Mouse (Mus musculus): ENCODE data around the gene Afmid. TPM values are rescaled to one million over a fixed set of nuclear protein-coding genes. Genes with fewer than 3 reads are reported as not detected.

Gene Afmid
- polyA plus RNA-seq, 1 experiment from 2014 or later: 3.3 TPM

DNA sequence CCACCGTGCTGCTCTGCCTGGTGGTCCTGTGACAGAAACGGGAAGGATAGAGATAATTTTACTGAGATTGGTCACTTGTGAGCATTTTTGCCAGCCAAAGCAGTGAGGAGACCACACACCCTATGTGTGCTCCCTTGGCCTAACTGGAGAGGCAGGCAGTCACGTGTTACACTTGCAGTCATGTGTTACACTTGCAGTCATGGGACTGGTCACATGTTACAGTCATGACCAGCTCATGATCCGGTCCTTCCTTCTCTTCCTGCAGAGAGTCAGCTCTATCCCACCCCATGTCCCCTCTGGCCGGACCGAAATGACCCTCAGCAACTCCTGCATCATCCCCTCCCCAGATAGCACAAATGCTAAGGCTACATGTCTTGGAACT is 55.2 kb downstream of the Afmid start:
- no peak overlapping the region for H3K27ac ChIP-seq (replicated peaks; ENCODE audit: low read depth, low read length)
- no peak overlapping the region for H3K9ac ChIP-seq (replicated peaks; ENCODE audit: low read length)
- H3K4me1 ChIP-seq (ENCODE audit: control insufficient read depth, insufficient read depth, low read length): peaks cover 8% of the 10 kb centered on the region; the same call in 1 of the 2 replicates
- H3K9me3 ChIP-seq (replicated peaks; ENCODE audit: control insufficient read depth, low read length): no peaks in the 10 kb centered on the region
- H3K36me3 ChIP-seq (replicated peaks; ENCODE audit: control insufficient read depth, insufficient read depth, low read depth, low read length): no peaks in the 10 kb centered on the region
- no peaks in the 10 kb centered on the region; the same call in 1 of the 2 replicates for H3K27me3 ChIP-seq (ENCODE audit: control insufficient read depth, insufficient read depth, low read length)
- WGBS: 82% methylated on average over 6 of the region's 6 CpGs
- H3K4me2 ChIP-seq (ENCODE audit: low read depth, low read length): no peak overlapping the region
- no peak for DNase-seq (ENCODE audit: low spot score)
- H3K4me3 ChIP-seq (ENCODE audit: low read depth, low read length): no peak overlapping the region
- ATAC-seq (replicated peaks; ENCODE audit: insufficient number of reproducible peaks, low FRiP score, low TSS enrichment, low read depth): no peak

DNA sequence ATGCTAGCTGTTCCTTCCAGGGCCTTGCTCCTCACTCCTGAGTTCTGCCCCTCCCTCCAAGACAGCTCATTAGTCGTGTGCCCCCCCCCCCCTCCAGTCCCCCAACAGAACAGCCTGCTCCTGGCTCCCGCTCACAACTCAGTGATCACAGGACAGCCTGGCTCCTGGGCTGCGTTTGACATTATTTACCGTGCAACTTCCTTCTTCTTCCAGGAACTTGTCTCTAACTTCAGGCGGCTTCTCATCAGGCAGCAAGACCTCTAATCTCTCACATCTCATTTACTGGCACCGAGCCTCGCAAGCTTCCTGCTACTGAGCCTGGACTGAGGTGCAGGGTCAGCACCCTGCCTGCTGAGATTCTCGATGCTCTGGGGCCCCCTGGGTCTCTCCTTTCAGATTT is 56.1 kb downstream of the Afmid start:
- H3K27me3 ChIP-seq (ENCODE audit: control insufficient read depth, insufficient read depth, low read length): no peaks in the 10 kb centered on the region; the same call in 1 of the 2 replicates
- no peak for DNase-seq (ENCODE audit: low spot score)
- H3K4me1 ChIP-seq (ENCODE audit: control insufficient read depth, insufficient read depth, low read length): peaks cover 8% of the 10 kb centered on the region; the same call in 1 of the 2 replicates
- no peaks in the 10 kb centered on the region for H3K9me3 ChIP-seq (replicated peaks; ENCODE audit: control insufficient read depth, low read length)
- H3K4me3 ChIP-seq (ENCODE audit: low read depth, low read length): no peak overlapping the region
- ATAC-seq (replicated peaks; ENCODE audit: insufficient number of reproducible peaks, low FRiP score, low TSS enrichment, low read depth): no peak
- no peak overlapping the region for H3K9ac ChIP-seq (replicated peaks; ENCODE audit: low read length)
- H3K27ac ChIP-seq (replicated peaks; ENCODE audit: low read depth, low read length): no peak overlapping the region
- H3K4me2 ChIP-seq (ENCODE audit: low read depth, low read length): no peak overlapping the region
- WGBS: 7% methylated on average over 8 of the region's 8 CpGs
- H3K36me3 ChIP-seq (replicated peaks; ENCODE audit: control insufficient read depth, insufficient read depth, low read depth, low read length): no peaks in the 10 kb centered on the region

GRCm38 (mm10) chr11:117882208-117882607 is 56.5 kb downstream of the Afmid start:
- no peak overlapping the region for H3K27ac ChIP-seq (replicated peaks; ENCODE audit: low read depth, low read length)
- H3K4me1 ChIP-seq (ENCODE audit: control insufficient read depth, insufficient read depth, low read length): peaks cover 8% of the 10 kb centered on the region; the same call in 1 of the 2 replicates
- WGBS: 74% methylated on average over 1 of the region's 1 CpGs
- no peaks in the 10 kb centered on the region for H3K36me3 ChIP-seq (replicated peaks; ENCODE audit: control insufficient read depth, insufficient read depth, low read depth, low read length)
- H3K9ac ChIP-seq (replicated peaks; ENCODE audit: low read length): no peak overlapping the region
- no peak overlapping the region for H3K4me3 ChIP-seq (ENCODE audit: low read depth, low read length)
- no peaks in the 10 kb centered on the region; the same call in 1 of the 2 replicates for H3K27me3 ChIP-seq (ENCODE audit: control insufficient read depth, insufficient read depth, low read length)
- H3K9me3 ChIP-seq (replicated peaks; ENCODE audit: control insufficient read depth, low read length): no peaks in the 10 kb centered on the region
- no peak for ATAC-seq (replicated peaks; ENCODE audit: insufficient number of reproducible peaks, low FRiP score, low TSS enrichment, low read depth)
- no peak overlapping the region for H3K4me2 ChIP-seq (ENCODE audit: low read depth, low read length)
- DNase-seq (ENCODE audit: low spot score): no peak

DNA sequence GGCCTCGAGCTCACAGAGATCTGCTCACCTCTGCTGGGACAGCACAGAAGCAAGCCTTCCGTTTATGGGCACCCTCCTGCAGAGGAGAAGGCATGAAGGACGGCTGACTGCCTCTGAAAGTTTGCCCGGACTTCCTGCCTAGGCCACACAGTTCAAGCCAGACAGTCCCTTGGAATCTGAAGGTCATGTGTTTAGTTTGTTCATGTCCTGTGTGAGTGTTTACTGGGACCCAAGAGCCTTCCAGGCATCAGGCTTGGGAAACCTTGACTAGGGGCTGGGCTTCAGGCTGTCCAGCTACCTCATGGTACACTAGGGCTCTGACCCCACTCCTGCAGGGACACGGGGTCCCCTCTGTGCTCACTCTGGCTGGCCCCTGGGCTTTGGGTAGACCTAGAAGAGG is 60.3 kb downstream of the Afmid start:
- no peak for ATAC-seq (replicated peaks; ENCODE audit: insufficient number of reproducible peaks, low FRiP score, low TSS enrichment, low read depth)
- WGBS: 58% methylated on average over 5 of the region's 5 CpGs
- Histone ChIP-seq H3K36me3 (replicated peaks; ENCODE audit: control insufficient read depth, insufficient read depth, low read depth, low read length) (no peaks in the 10 kb centered on the region), H3K27ac (replicated peaks; ENCODE audit: low read depth, low read length) (no peak overlapping the region), H3K27me3 (ENCODE audit: control insufficient read depth, insufficient read depth, low read length) (peaks cover 11% of the 10 kb centered on the region), H3K4me1 (ENCODE audit: control insufficient read depth, insufficient read depth, low read length) (peaks cover 28% of the 10 kb centered on the region), H3K9ac (replicated peaks; ENCODE audit: low read length) (no peak overlapping the region), H3K9me3 (replicated peaks; ENCODE audit: control insufficient read depth, low read length) (no peaks in the 10 kb centered on the region), H3K4me3 (ENCODE audit: low read depth, low read length) (no peak overlapping the region), H3K4me2 (ENCODE audit: low read depth, low read length) (no peak overlapping the region)
- no peak for DNase-seq (ENCODE audit: low spot score)

DNA sequence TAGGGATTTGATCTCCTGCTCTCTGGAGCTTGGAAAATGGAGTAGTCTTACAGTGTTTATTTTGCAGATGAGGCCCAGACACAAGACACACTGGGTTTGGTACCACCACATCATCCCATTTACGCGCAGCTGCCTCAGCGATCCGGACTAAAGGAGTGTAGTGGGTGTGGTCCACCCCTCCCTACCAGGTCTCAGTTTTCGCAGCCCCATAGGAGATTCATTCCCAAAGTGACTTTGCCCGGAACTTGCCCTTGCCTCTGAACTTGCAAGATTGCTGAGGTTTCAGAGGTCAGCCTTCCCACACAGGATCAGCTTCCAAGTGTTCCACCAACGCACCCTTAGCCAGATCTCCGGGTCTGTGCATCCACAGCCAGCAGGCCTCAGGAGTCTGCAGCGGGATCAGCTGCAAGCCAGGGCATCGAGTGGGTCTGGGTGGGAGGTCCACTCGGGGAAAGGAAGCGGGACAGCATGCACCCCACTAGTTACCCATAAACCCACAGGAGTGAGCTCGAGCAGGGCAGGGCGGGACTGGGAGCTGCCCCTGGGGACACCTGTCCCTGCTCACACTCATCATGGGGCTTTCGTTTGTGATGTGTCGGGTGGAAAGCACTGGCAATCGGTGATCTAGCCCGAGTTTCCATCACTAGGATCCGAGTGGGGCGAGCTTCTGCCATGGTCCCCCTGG is 62.6 kb downstream of the Afmid start:
- peak overlapping the region; percentile 22; the same call in 1 of the 2 replicates for H3K4me3 ChIP-seq (ENCODE audit: low read depth, low read length)
- H3K9ac ChIP-seq (replicated peaks; ENCODE audit: low read length): peak overlapping the region; percentile 54
- H3K9me3 ChIP-seq (replicated peaks; ENCODE audit: control insufficient read depth, low read length): no peaks in the 10 kb centered on the region
- peak overlapping the region; percentile 54 for H3K4me2 ChIP-seq (ENCODE audit: low read depth, low read length)
- 9% methylated on average over 20 of the region's 20 CpGs for WGBS
- DNase-seq (ENCODE audit: low spot score): no peak
- H3K36me3 ChIP-seq (replicated peaks; ENCODE audit: control insufficient read depth, insufficient read depth, low read depth, low read length): no peaks in the 10 kb centered on the region
- H3K4me1 ChIP-seq (ENCODE audit: control insufficient read depth, insufficient read depth, low read length): peaks cover 25% of the 10 kb centered on the region
- H3K27ac ChIP-seq (replicated peaks; ENCODE audit: low read depth, low read length): no peak overlapping the region
- ATAC-seq (replicated peaks; ENCODE audit: insufficient number of reproducible peaks, low FRiP score, low TSS enrichment, low read depth): 0 out of 2 replicates have a peak, but pooled peaks have one; percentile 24
- H3K27me3 ChIP-seq (ENCODE audit: control insufficient read depth, insufficient read depth, low read length): peaks cover 13% of the 10 kb centered on the region

GRCm38 (mm10) chr11:117888853-117889822 is 63.4 kb downstream of the Afmid start:
- H3K9ac ChIP-seq (replicated peaks; ENCODE audit: low read length): peak overlapping the region; percentile 54
- H3K27me3 ChIP-seq (ENCODE audit: control insufficient read depth, insufficient read depth, low read length): peaks cover 13% of the 10 kb centered on the region
- peak overlapping the region; percentile 32; the same call in 1 of the 2 replicates for H3K27ac ChIP-seq (replicated peaks; ENCODE audit: low read depth, low read length)
- H3K36me3 ChIP-seq (replicated peaks; ENCODE audit: control insufficient read depth, insufficient read depth, low read depth, low read length): no peaks in the 10 kb centered on the region
- ATAC-seq (replicated peaks; ENCODE audit: insufficient number of reproducible peaks, low FRiP score, low TSS enrichment, low read depth) (0 out of 2 replicates have a peak, but pooled peaks have one; percentile 19), DNase-seq (ENCODE audit: low spot score) (peak; percentile 69)
- peak overlapping the region; percentile 22 for H3K4me3 ChIP-seq (ENCODE audit: low read depth, low read length)
- WGBS: 4% methylated on average over 32 of the region's 33 CpGs
- H3K9me3 ChIP-seq (replicated peaks; ENCODE audit: control insufficient read depth, low read length): no peaks in the 10 kb centered on the region
- peaks cover 25% of the 10 kb centered on the region for H3K4me1 ChIP-seq (ENCODE audit: control insufficient read depth, insufficient read depth, low read length)
- peak overlapping the region; percentile 54 for H3K4me2 ChIP-seq (ENCODE audit: low read depth, low read length)

Data from embryonic facial prominence, embryonic 11.5 days (tissue).